Mouse (Mus musculus): ENCODE data around the gene Serpini1.
"Not testable (repeated sequence)": the region's sequence is repeated elsewhere in the genome, so short reads cannot be mapped to it uniquely, and the experiment has no call there.

Serpini1 gene

GRCm38 (mm10) chr3:75639546-75639945 is 82.2 kb downstream of the Serpini1 start:
- no peak for DNase-seq (ENCODE audit: low spot score)

- no peak for DNase-seq (ENCODE audit: low spot score)
These were observed 90.2 kb downstream of the Serpini1 start for GRCm38 (mm10) chr3:75647542-75647941.

- DNase-seq (ENCODE audit: low spot score): no peak
These were observed 90.9 kb downstream of the Serpini1 start for GRCm38 (mm10) chr3:75648226-75648625.

GRCm38 (mm10) chr3:75650416-75651154 is 93.2 kb downstream of the Serpini1 start:
- DNase-seq (ENCODE audit: low spot score): not testable (repeated sequence)

GRCm38 (mm10) chr3:75651603-75652115 is 94.3 kb downstream of the Serpini1 start:
- DNase-seq (ENCODE audit: low spot score): no peak

GRCm38 (mm10) chr3:75653901-75654300 is 96.6 kb downstream of the Serpini1 start:
- not testable (repeated sequence) for DNase-seq (ENCODE audit: low spot score)

GRCm38 (mm10) chr3:75655578-75656344 is 98.4 kb downstream of the Serpini1 start:
- no peak for DNase-seq (ENCODE audit: low spot score)

- DNase-seq (ENCODE audit: low spot score): no peak
These were observed 109.6 kb downstream of the Serpini1 start for GRCm38 (mm10) chr3:75666962-75667361.

- no peak for DNase-seq (ENCODE audit: low spot score)
These were observed 113.1 kb downstream of the Serpini1 start for GRCm38 (mm10) chr3:75670425-75670824.

GRCm38 (mm10) chr3:75682881-75683280 is 125.5 kb downstream of the Serpini1 start:
- no peak for DNase-seq (ENCODE audit: low spot score)

GRCm38 (mm10) chr3:75686775-75687174 is 129.4 kb downstream of the Serpini1 start:
- no peak for DNase-seq (ENCODE audit: low spot score)

GRCm38 (mm10) chr3:75687187-75687825 is 130.0 kb downstream of the Serpini1 start:
- no peak for DNase-seq (ENCODE audit: low spot score)

GRCm38 (mm10) chr3:75690321-75690720 is 133.0 kb downstream of the Serpini1 start:
- no peak for DNase-seq (ENCODE audit: low spot score)

- DNase-seq (ENCODE audit: low spot score): no peak
These were observed 134.7 kb downstream of the Serpini1 start for GRCm38 (mm10) chr3:75692088-75692487.

Measured in embryo, embryonic 10 days (tissue).